In the genomic region with DNA sequence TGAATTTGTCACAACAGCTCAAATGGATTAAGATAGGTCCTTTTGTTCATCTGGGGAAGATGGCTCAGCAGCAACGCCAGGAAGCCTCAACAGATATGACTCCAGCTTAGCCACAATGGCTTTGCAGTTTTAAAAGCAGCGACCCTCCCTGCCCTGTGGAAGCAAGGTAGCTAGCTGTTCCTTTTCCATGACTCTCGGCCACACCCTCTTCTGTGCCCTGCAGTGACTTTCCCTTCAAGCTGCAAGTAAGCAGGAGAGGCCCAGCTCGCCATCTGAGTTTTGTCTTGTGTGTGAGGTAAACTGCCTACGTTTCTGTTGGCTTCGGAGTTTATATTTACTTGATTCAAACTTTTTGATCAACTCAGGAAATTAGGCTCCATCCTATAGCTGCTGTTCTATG, we compare ENCODE assay signal across 24 mouse cellular contexts.
A peak's percentile ranks its signal among the peaks of the same experiment; 100 is the strongest.
DNase-seq lines count a peak whose midpoint lies in the region; ATAC-seq lines count a peak whose summit lies in the region.
"Had no signal": no experiment of that assay in that cellular context is flagged by ENCODE, and none has a peak within 500 bp of the region (broad histone marks: within the 10 kb centered on the region; RNA-seq: fewer than 3 reads in every experiment).

No protein-coding gene starts in this region.

- ATAC-seq in megakaryocyte, adult 5-6 weeks (ENCODE audit: poor library complexity, severe bottlenecking): no peak
- ATAC-seq in megakaryocyte-erythroid progenitor cell, adult 5-6 weeks (replicated peaks; ENCODE audit: low FRiP score, low TSS enrichment, poor library complexity, severe bottlenecking): 0 out of 2 replicates have a peak, but pooled peaks have one; percentile 37
- ATAC-seq in erythroblast, adult 5-6 weeks (replicated peaks; ENCODE audit: low FRiP score, poor library complexity, severe bottlenecking): no peak
- ATAC-seq: forebrain, embryonic 15.5 days; intestine, postnatal 0 days had no signal

- peak overlapping the region; percentile 70 for H3K4me3 ChIP-seq in megakaryocyte, embryonic 14.5 days (replicated peaks)
- H3K4me3 ChIP-seq: embryonic facial prominence, embryonic 12.5 days; embryonic facial prominence, embryonic 15.5 days; erythroblast, embryonic 14.5 days; forebrain, embryonic 12.5 days; forebrain, embryonic 15.5 days; heart, adult 2 months; heart, embryonic 10.5 days; hindbrain, embryonic 12.5 days; hindbrain, embryonic 15.5 days had no signal

- H3K27me3 ChIP-seq in megakaryocyte, embryonic 14.5 days (replicated peaks): peaks cover 4% of the 10 kb centered on the region
- H3K27me3 ChIP-seq: embryonic facial prominence, embryonic 12.5 days; embryonic facial prominence, embryonic 15.5 days; forebrain, embryonic 12.5 days; forebrain, embryonic 15.5 days; hindbrain, embryonic 12.5 days; hindbrain, embryonic 15.5 days had no signal

- no peaks in the 10 kb centered on the region for H3K9me3 ChIP-seq in megakaryocyte, embryonic 14.5 days
- H3K9me3 ChIP-seq: embryonic facial prominence, embryonic 12.5 days; embryonic facial prominence, embryonic 15.5 days; forebrain, embryonic 12.5 days; forebrain, embryonic 15.5 days; heart, embryonic 10.5 days; hindbrain, embryonic 12.5 days; hindbrain, embryonic 15.5 days had no signal

- peak; percentile 77 for DNase-seq in ZHBTc4 (ENCODE audit: low read depth, low spot score)
- DNase-seq in layer of hippocampus, adult 8-10 months (ENCODE audit: low spot score in 2 of 2): no peak
- DNase-seq: adrenal gland, adult 2 months; adrenal gland, postnatal 14 days; cerebellum, adult 11 months; cerebellum, adult 2 months; cerebellum, adult 9-11 months; cerebellum, postnatal 25 days; gastrocnemius, postnatal 10 days; gastrocnemius, postnatal 36 days; heart, adult 2 months had no signal

- H3K4me1 ChIP-seq in megakaryocyte, embryonic 14.5 days: peaks cover 22% of the 10 kb centered on the region
- H3K4me1 ChIP-seq: forebrain, embryonic 15.5 days had no signal

- H3K36me3 ChIP-seq in megakaryocyte, embryonic 14.5 days (replicated peaks; ENCODE audit: low read length): peaks cover 4% of the 10 kb centered on the region
- H3K36me3 ChIP-seq: embryonic facial prominence, embryonic 12.5 days; embryonic facial prominence, embryonic 15.5 days; forebrain, embryonic 12.5 days; forebrain, embryonic 15.5 days; heart, embryonic 10.5 days; hindbrain, embryonic 12.5 days; hindbrain, embryonic 15.5 days had no signal
